ENCODE assay signal across 10 mouse cellular contexts in the genomic region with DNA sequence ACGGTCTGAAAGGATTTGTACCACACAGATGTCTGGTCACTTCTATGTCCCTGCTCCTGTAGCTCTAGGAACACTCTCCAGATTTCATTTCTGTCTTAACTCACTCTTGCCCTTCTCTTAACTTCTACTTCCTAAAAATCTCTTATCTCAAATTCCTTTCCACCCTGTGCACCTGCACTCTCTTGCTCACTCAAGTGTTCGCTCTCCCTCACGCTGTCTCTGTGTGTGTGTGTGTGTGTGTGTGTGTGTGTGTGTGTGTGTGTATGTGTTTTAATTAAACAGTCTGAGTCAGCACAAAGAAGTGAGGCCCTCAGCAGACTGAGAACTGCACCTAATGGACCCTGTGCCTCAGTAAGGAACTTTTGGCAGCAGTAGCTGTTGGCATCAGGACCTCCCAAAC.
"Had no signal": no experiment of that assay in that cellular context is flagged by ENCODE, and none has a peak within 500 bp of the region (broad histone marks: within the 10 kb centered on the region; RNA-seq: fewer than 3 reads in every experiment).

No protein-coding gene starts in this region.

- H3K9ac ChIP-seq: limb, embryonic 12.5 days; midbrain, embryonic 13.5 days had no signal

- H3K27ac ChIP-seq: kidney, postnatal 0 days; layer of hippocampus, adult 2 months; limb, embryonic 12.5 days; midbrain, embryonic 13.5 days had no signal

- ATAC-seq: intestine, postnatal 0 days; midbrain, embryonic 13.5 days had no signal

- H3K27me3 ChIP-seq: limb, embryonic 12.5 days; midbrain, embryonic 13.5 days had no signal

- H3K4me2 ChIP-seq: limb, embryonic 12.5 days; liver, embryonic 11.5 days; midbrain, embryonic 13.5 days had no signal

- H3K4me1 ChIP-seq: limb, embryonic 12.5 days; midbrain, embryonic 13.5 days had no signal

- H3K4me3 ChIP-seq: layer of hippocampus, adult 2 months; limb, embryonic 12.5 days; midbrain, embryonic 13.5 days had no signal

- DNase-seq: kidney, postnatal 4 days; lung, postnatal 10 days; right cerebral cortex, postnatal 14 days; thymus, postnatal 4 days had no signal
